Mouse (Mus musculus): Measurements from ENCODE around the gene Txndc2.

Txndc2 gene

GRCm38 (mm10) chr17:65641734-65642218 is at the start of gene Txndc2:
TSS of gene Txndc2 (minus strand) at chr17:65642168.
- DNase-seq, result no peak

- no peak for DNase-seq
Observed at GRCm38 (mm10) chr17:65683731-65684130, 41.8 kb upstream of the Txndc2 start.

- DNase-seq, result no peak
Observed at GRCm38 (mm10) chr17:65683316-65683715, 41.3 kb upstream of the Txndc2 start.

- no peak for DNase-seq
Observed at GRCm38 (mm10) chr17:65682071-65682680, 40.2 kb upstream of the Txndc2 start.

GRCm38 (mm10) chr17:65681516-65681915 is 39.5 kb upstream of the Txndc2 start:
- no peak for DNase-seq

GRCm38 (mm10) chr17:65680801-65681412 is 38.9 kb upstream of the Txndc2 start:
- DNase-seq, result no peak

- DNase-seq, result no peak
Observed at GRCm38 (mm10) chr17:65679806-65680446, 38.0 kb upstream of the Txndc2 start.

GRCm38 (mm10) chr17:65677742-65678141 is 35.8 kb upstream of the Txndc2 start:
- DNase-seq, result no peak

- DNase-seq, result no peak
Observed at GRCm38 (mm10) chr17:65676536-65676935, 34.6 kb upstream of the Txndc2 start.

- no peak for DNase-seq
Observed at GRCm38 (mm10) chr17:65675985-65676384, 34.0 kb upstream of the Txndc2 start.

GRCm38 (mm10) chr17:65674710-65675171 is 32.8 kb upstream of the Txndc2 start:
- DNase-seq, result no peak

GRCm38 (mm10) chr17:65672926-65673325 is 31.0 kb upstream of the Txndc2 start:
- DNase-seq, result no peak

GRCm38 (mm10) chr17:65669061-65669460 is 27.1 kb upstream of the Txndc2 start:
- no peak for DNase-seq

- no peak for DNase-seq
Observed at GRCm38 (mm10) chr17:65667792-65668191, 25.8 kb upstream of the Txndc2 start.

- DNase-seq, result peak; percentile 54 to 58
Observed at GRCm38 (mm10) chr17:65666388-65667161, 24.6 kb upstream of the Txndc2 start.

GRCm38 (mm10) chr17:65665786-65666387 is 23.9 kb upstream of the Txndc2 start:
- no peak for DNase-seq

- no peak for DNase-seq
Observed at GRCm38 (mm10) chr17:65663329-65664078, 21.5 kb upstream of the Txndc2 start.

GRCm38 (mm10) chr17:65662662-65663061 is 20.7 kb upstream of the Txndc2 start:
- no peak for DNase-seq

GRCm38 (mm10) chr17:65658416-65658815 is 16.4 kb upstream of the Txndc2 start:
- no peak for DNase-seq

GRCm38 (mm10) chr17:65657958-65658357 is 16.0 kb upstream of the Txndc2 start:
- DNase-seq, result no peak

- DNase-seq, result no peak
Observed at GRCm38 (mm10) chr17:65656731-65657130, 14.8 kb upstream of the Txndc2 start.

- no peak for DNase-seq
Observed at GRCm38 (mm10) chr17:65656076-65656475, 14.1 kb upstream of the Txndc2 start.
